Mouse (Mus musculus): ENCODE results near the gene Pyy. TPM values are rescaled to one million over a fixed set of nuclear protein-coding genes. Genes with fewer than 3 reads are reported as not detected.
A peak's percentile ranks its signal among the peaks of the same experiment; 100 is the strongest.

Pyy gene
- total RNA-seq, 1 experiment from 2014 or later: not detected

DNA sequence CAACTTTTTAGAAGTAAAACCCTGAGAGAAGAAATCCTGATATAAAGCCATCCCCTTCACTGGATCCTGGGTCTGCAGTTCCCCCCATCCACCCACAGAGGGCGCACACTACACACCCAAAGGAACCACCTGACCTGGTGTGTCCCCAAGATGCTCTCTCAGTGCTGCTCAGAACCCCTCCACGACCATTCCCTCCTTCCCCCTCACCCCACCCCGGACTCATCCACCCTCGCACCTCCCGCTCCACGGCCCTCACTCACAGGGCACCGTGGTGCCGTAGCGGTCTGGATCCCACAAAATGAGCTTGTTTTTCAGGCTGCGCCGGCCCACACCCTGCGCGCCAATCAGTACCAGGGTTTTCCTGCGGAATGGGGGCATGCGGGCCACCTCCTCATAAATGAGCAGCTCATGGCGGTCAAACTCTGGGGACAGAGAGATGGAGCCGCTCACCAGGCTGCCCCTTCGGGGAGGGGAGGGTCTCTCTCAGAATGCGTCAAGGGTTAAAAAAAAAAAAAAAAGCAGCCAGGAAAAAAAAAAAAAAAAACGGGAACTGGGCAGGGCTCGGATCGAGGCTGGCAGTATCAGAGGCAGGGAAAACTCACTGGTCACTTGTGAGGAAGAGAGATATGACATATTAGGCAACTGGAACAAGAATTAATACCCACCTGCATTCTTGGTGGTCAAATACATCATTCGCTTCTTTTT, 46.2 kb downstream of the Pyy start:
- ATAC-seq (replicated peaks; ENCODE audit: insufficient number of reproducible peaks, low FRiP score, low TSS enrichment, poor library complexity, severe bottlenecking): peak; percentile 64; the same call in 1 of the 2 replicates

Other genes with a start within 250 kb of the Pyy start
- not detected in 3 replicates for gene Meox1, start 213.5 kb downstream of the Pyy start, total RNA-seq (2017)
- not detected in 3 replicates for gene Sost, start 140.8 kb downstream of the Pyy start, total RNA-seq (2017)
- gene Cfap97d1, start 123.6 kb downstream of the Pyy start, total RNA-seq (2017): 2.4 TPM in 1 of 3 replicates, not detected in the others
- 32.4 to 36.2 TPM (median 35.3 TPM) in 3 replicates for gene Dusp3, start 120.8 kb downstream of the Pyy start, total RNA-seq (2017)
- gene Mpp3, start 79.4 kb downstream of the Pyy start, total RNA-seq (2017): not detected in 3 replicates
- 2.0 to 8.0 TPM (median 3.3 TPM) in 3 replicates for gene Cd300lg, start 66.3 kb downstream of the Pyy start, total RNA-seq (2017)
- not detected in 3 replicates for gene Mpp2, start 19.3 kb downstream of the Pyy start, total RNA-seq (2017)
- gene Ppy, start 6.5 kb downstream of the Pyy start, total RNA-seq (2017): not detected in 3 replicates
- gene Nags, start 37.7 kb upstream of the Pyy start, total RNA-seq (2017): not detected in 3 replicates
- 3.1 to 9.5 TPM (median 5.5 TPM) in 3 replicates for gene Tmem101, start 48.6 kb upstream of the Pyy start, total RNA-seq (2017)
- gene Lsm12, start 77.5 kb upstream of the Pyy start, total RNA-seq (2017): 26.7 to 93.0 TPM (median 26.9 TPM) in 3 replicates
- gene G6pc3, start 81.8 kb upstream of the Pyy start, total RNA-seq (2017): 6.1 to 10.7 TPM (median 9.1 TPM) in 3 replicates
- 46.5 to 54.0 TPM (median 51.7 TPM) in 3 replicates for gene Hdac5, start 122.3 kb upstream of the Pyy start, total RNA-seq (2017)
- gene BC030867, start 141.1 kb upstream of the Pyy start, total RNA-seq (2017): not detected in 3 replicates
- not detected in 3 replicates for gene Asb16, start 160.9 kb upstream of the Pyy start, total RNA-seq (2017)
- gene Tmub2, start 177.1 kb upstream of the Pyy start, total RNA-seq (2017): 25.7 to 34.3 TPM (median 26.5 TPM) in 3 replicates
- 29.9 to 43.6 TPM (median 29.9 TPM) in 3 replicates for gene Atxn7l3, start 188.8 kb upstream of the Pyy start, total RNA-seq (2017)
- gene Ubtf, start 211.9 kb upstream of the Pyy start, total RNA-seq (2017): 160 to 166 TPM (median 161 TPM) in 3 replicates